Mouse (Mus musculus) heart, embryonic 15.5 days (tissue): ENCODE measurements around the gene Armc2. TPM values are rescaled to one million over a fixed set of nuclear protein-coding genes. Genes with fewer than 3 reads are reported as not detected.

Source experiments
- ATAC-seq: fragments of 200-750 bp; cut with Nextera tagmentation; replicated peaks from 2 replicates; pipeline ENCODE4 v1.8.0; 2017; ENCODE audit warnings: low read depth, moderate TSS enrichment; ENCODE audit not compliant: insufficient number of reproducible peaks, insufficient read depth, low FRiP score
- H3K27ac ChIP-seq: fragments of 300-500 bp; sonication (generic); 2 replicates; pipeline ENCODE4 v1.5.1; 2015; ENCODE audit warnings: mild to moderate bottlenecking, inconsistent platforms
- H3K27me3 ChIP-seq: fragments of 300-500 bp; sonication (generic); 2 replicates; pipeline ENCODE4 v1.6.1; 2015; ENCODE audit warnings: inconsistent platforms
- H3K36me3 ChIP-seq: fragments of 300-500 bp; sonication (generic); 2 replicates; pipeline ENCODE4 v1.6.1; 2015; ENCODE audit warnings: mild to moderate bottlenecking, inconsistent platforms
- H3K4me1 ChIP-seq: fragments of 300-500 bp; sonication (generic); replicated peaks from 2 replicates; pipeline ENCODE4 v1.6.1; 2015; ENCODE audit warnings: inconsistent platforms
- H3K4me2 ChIP-seq: fragments of 300-500 bp; sonication (generic); 2 replicates; pipeline ENCODE4 v1.6.1; 2015; ENCODE audit warnings: inconsistent platforms, mild to moderate bottlenecking, moderate library complexity
- H3K4me3 ChIP-seq: fragments of 300-500 bp; sonication (generic); 2 replicates; pipeline ENCODE4 v1.5.1; 2015; ENCODE audit warnings: mild to moderate bottlenecking, inconsistent platforms
- H3K9ac ChIP-seq: fragments of 300-500 bp; sonication (generic); 2 replicates; pipeline ENCODE4 v1.6.1; 2015; ENCODE audit warnings: mild to moderate bottlenecking, inconsistent platforms
- H3K9me3 ChIP-seq: fragments of 300-500 bp; sonication (generic); replicated peaks from 2 replicates; pipeline ENCODE4 v1.6.1; 2016; ENCODE audit warnings: inconsistent platforms
- WGBS: fragments of 180-500 bp; shearing (Covaris S2); methylation state at CpG from one replicate; pipeline ENCODE4 v1.1.7; 2015; ENCODE audit warnings: mixed read lengths; 5-methylcytosine and 5-hydroxymethylcytosine counted together
- polyA plus RNA-seq: library from polyadenylated mRNA; unstranded; fragments of >200 nt; fragmentation: Nextera tagmentation; extraction: Ambion mirVana; gene quantifications from 2 replicates; pipeline ENCODE4 v1.2.1, GENCODE M21; 2015

The Armc2 gene
- polyA plus RNA-seq, 1 experiment from 2014 or later: 2.3 TPM

GRCm38 (mm10) chr10:41992059-41992440 lies 26.2 kb downstream of the Armc2 start:
- Histone ChIP-seq H3K27ac (0 out of 2 replicates have a peak overlapping the region, but pooled peaks have one; percentile 16), H3K36me3 (no peaks in the 10 kb centered on the region), H3K9ac (no peak overlapping the region), H3K4me3 (no peak overlapping the region), H3K9me3 (no peaks in the 10 kb centered on the region), H3K4me1 (peaks cover 28% of the 10 kb centered on the region), H3K4me2 (no peak overlapping the region), H3K27me3 (no peaks in the 10 kb centered on the region)
- ATAC-seq: no peak
- 65% methylated on average over 5 of the region's 5 CpGs for whole genome bisulfite sequencing

GRCm38 (mm10) chr10:41991364-41992058 lies 26.7 kb downstream of the Armc2 start:
- H3K4me1 ChIP-seq: peaks cover 24% of the 10 kb centered on the region
- no peak for ATAC-seq
- 0 out of 2 replicates have a peak overlapping the region, but pooled peaks have one; percentile 16 for H3K27ac ChIP-seq
- no peak overlapping the region for H3K9ac ChIP-seq
- H3K36me3 ChIP-seq: no peaks in the 10 kb centered on the region
- 37% methylated on average over 14 of the region's 14 CpGs for WGBS
- H3K27me3 ChIP-seq: no peaks in the 10 kb centered on the region
- no peak overlapping the region for H3K4me3 ChIP-seq
- H3K4me2 ChIP-seq: no peak overlapping the region
- no peaks in the 10 kb centered on the region for H3K9me3 ChIP-seq

- Histone ChIP-seq H3K27ac (no peak overlapping the region), H3K4me2 (no peak overlapping the region), H3K27me3 (no peaks in the 10 kb centered on the region), H3K9me3 (no peaks in the 10 kb centered on the region), H3K4me3 (no peak overlapping the region), H3K9ac (no peak overlapping the region), H3K4me1 (peaks cover 19% of the 10 kb centered on the region), H3K36me3 (no peaks in the 10 kb centered on the region)
- 54% methylated on average over 13 of the region's 13 CpGs for WGBS
- no peak for ATAC-seq
These were observed 27.3 kb downstream of the Armc2 start for GRCm38 (mm10) chr10:41990896-41991295.

- no peaks in the 10 kb centered on the region for H3K27me3 ChIP-seq
- no peaks in the 10 kb centered on the region for H3K36me3 ChIP-seq
- H3K27ac ChIP-seq: no peak overlapping the region
- no peak for ATAC-seq
- peaks cover 8% of the 10 kb centered on the region for H3K4me1 ChIP-seq
- no peak overlapping the region for H3K9ac ChIP-seq
- WGBS: 89% methylated on average over 3 of the region's 3 CpGs
- no peak overlapping the region for H3K4me2 ChIP-seq
- no peaks in the 10 kb centered on the region for H3K9me3 ChIP-seq
- H3K4me3 ChIP-seq: no peak overlapping the region
These were observed 29.3 kb downstream of the Armc2 start for GRCm38 (mm10) chr10:41988930-41989329.

- Histone ChIP-seq H3K4me2 (no peak overlapping the region), H3K9ac (no peak overlapping the region), H3K36me3 (no peaks in the 10 kb centered on the region), H3K4me1 (peaks cover 4% of the 10 kb centered on the region; the same call in 1 of the 2 replicates), H3K4me3 (no peak overlapping the region), H3K27ac (no peak overlapping the region), H3K9me3 (no peaks in the 10 kb centered on the region), H3K27me3 (no peaks in the 10 kb centered on the region)
- WGBS: 81% methylated on average over 8 of the region's 8 CpGs
- ATAC-seq: no peak
These were observed 32.1 kb downstream of the Armc2 start for GRCm38 (mm10) chr10:41986126-41986525.

GRCm38 (mm10) chr10:41984221-41984620 lies 34.0 kb downstream of the Armc2 start:
- no peaks in the 10 kb centered on the region for H3K36me3 ChIP-seq
- no peaks in the 10 kb centered on the region for H3K9me3 ChIP-seq
- 87% methylated on average over 6 of the region's 6 CpGs for WGBS
- no peak overlapping the region for H3K27ac ChIP-seq
- no peak for ATAC-seq
- H3K4me1 ChIP-seq: peaks cover 4% of the 10 kb centered on the region; the same call in 1 of the 2 replicates
- H3K4me3 ChIP-seq: no peak overlapping the region
- H3K4me2 ChIP-seq: no peak overlapping the region
- no peaks in the 10 kb centered on the region for H3K27me3 ChIP-seq
- no peak overlapping the region for H3K9ac ChIP-seq

- Histone ChIP-seq H3K4me3 (no peak overlapping the region), H3K9ac (no peak overlapping the region), H3K4me1 (peaks cover 4% of the 10 kb centered on the region; the same call in 1 of the 2 replicates), H3K27me3 (no peaks in the 10 kb centered on the region), H3K36me3 (no peaks in the 10 kb centered on the region), H3K27ac (no peak overlapping the region), H3K9me3 (no peaks in the 10 kb centered on the region), H3K4me2 (no peak overlapping the region)
- ATAC-seq: no peak
- 61% methylated on average over 7 of the region's 7 CpGs for WGBS
These were observed 35.4 kb downstream of the Armc2 start for GRCm38 (mm10) chr10:41982821-41983220.

- WGBS: 14% methylated on average over 6 of the region's 6 CpGs
- peak; percentile 80 for ATAC-seq
- H3K36me3 ChIP-seq: no peaks in the 10 kb centered on the region
- peak overlapping the region; percentile 65 for H3K27ac ChIP-seq
- H3K9me3 ChIP-seq: no peaks in the 10 kb centered on the region
- no peak overlapping the region for H3K4me3 ChIP-seq
- peaks cover 4% of the 10 kb centered on the region; the same call in 1 of the 2 replicates for H3K4me1 ChIP-seq
- peak overlapping the region; percentile 28; the same call in 1 of the 2 replicates for H3K4me2 ChIP-seq
- no peaks in the 10 kb centered on the region for H3K27me3 ChIP-seq
- H3K9ac ChIP-seq: no peak overlapping the region
These were observed 37.4 kb downstream of the Armc2 start for GRCm38 (mm10) chr10:41980772-41981383.

GRCm38 (mm10) chr10:41978403-41979234 lies 39.6 kb downstream of the Armc2 start:
- no peak overlapping the region for H3K9ac ChIP-seq
- WGBS: 72% methylated on average over 7 of the region's 7 CpGs
- H3K9me3 ChIP-seq: no peaks in the 10 kb centered on the region
- no peak overlapping the region for H3K27ac ChIP-seq
- H3K27me3 ChIP-seq: no peaks in the 10 kb centered on the region
- H3K4me1 ChIP-seq: peaks cover 4% of the 10 kb centered on the region; the same call in 1 of the 2 replicates
- no peak overlapping the region for H3K4me2 ChIP-seq
- no peaks in the 10 kb centered on the region for H3K36me3 ChIP-seq
- no peak overlapping the region for H3K4me3 ChIP-seq
- ATAC-seq: no peak

GRCm38 (mm10) chr10:41972676-41973075 lies 45.6 kb downstream of the Armc2 start:
- no peak overlapping the region for H3K4me2 ChIP-seq
- H3K36me3 ChIP-seq: no peaks in the 10 kb centered on the region
- H3K4me1 ChIP-seq: peaks cover 2% of the 10 kb centered on the region; the same call in 1 of the 2 replicates
- H3K9ac ChIP-seq: no peak overlapping the region
- H3K4me3 ChIP-seq: no peak overlapping the region
- WGBS: 68% methylated on average over 9 of the region's 9 CpGs
- ATAC-seq: no peak
- peak overlapping the region; percentile 39 for H3K27ac ChIP-seq
- no peaks in the 10 kb centered on the region for H3K27me3 ChIP-seq
- H3K9me3 ChIP-seq: no peaks in the 10 kb centered on the region

GRCm38 (mm10) chr10:41967915-41968635 lies 50.2 kb downstream of the Armc2 start:
- ATAC-seq: no peak
- no peaks in the 10 kb centered on the region for H3K36me3 ChIP-seq
- H3K9ac ChIP-seq: no peak overlapping the region
- no peaks in the 10 kb centered on the region for H3K27me3 ChIP-seq
- H3K9me3 ChIP-seq: no peaks in the 10 kb centered on the region
- 75% methylated on average over 11 of the region's 11 CpGs for WGBS
- no peak overlapping the region for H3K27ac ChIP-seq
- H3K4me1 ChIP-seq: peaks cover 2% of the 10 kb centered on the region; the same call in 1 of the 2 replicates
- no peak overlapping the region for H3K4me3 ChIP-seq
- no peak overlapping the region for H3K4me2 ChIP-seq
